Mouse (Mus musculus): ENCODE measurements around the gene Mfrp. TPM values are rescaled to one million over a fixed set of nuclear protein-coding genes. Genes with fewer than 3 reads are reported as not detected.

Gene Mfrp
- total and polyA plus RNA-seq, 2 experiments from 2014 or later: 0.05 to 2.8 TPM

DNA sequence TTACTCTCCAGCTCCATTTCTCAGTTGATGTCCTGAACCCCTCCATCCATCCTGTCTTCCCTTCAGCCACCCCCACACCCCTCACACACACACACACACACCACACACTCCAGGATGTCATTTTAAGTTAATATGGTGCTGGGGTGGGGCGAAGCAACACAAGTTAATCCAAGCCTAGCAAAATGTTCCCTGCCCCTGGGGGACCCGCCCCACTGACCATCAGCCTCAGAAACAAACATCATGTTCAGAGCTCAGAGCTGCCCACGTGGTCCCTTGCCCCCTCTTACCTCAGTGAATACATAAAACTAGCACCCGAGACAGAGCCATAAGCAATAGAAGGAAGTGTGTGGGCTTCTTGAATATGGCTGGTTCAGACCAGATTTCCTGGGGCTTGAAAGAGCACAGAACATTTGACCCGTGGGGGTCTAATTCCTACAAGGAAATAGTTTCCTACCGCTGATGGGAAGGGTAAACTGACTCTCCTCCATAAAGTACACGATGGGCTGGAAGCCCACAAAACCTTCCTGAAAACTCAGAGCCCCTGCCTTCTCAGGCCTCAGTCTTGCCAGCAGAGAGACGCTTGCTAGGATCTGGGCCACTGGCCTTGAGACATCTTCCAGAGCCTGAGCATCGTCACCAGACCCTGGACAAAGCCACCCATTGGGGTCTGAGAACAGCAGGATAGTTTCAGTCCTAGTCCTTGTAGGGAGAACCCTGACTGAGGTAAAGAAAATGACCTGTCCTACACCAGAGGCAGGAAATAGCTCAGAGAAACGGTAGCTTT is 21.3 kb upstream of the Mfrp start:
- Histone ChIP-seq H3K9ac (replicated peaks; ENCODE audit: low read length, poor library complexity, severe bottlenecking) (no peak overlapping the region), H3K9me3 (ENCODE audit: low read length) (no peaks in the 10 kb centered on the region), H3K27me3 (ENCODE audit: insufficient read depth, low read length) (peaks cover 7% of the 10 kb centered on the region), H3K4me2 (ENCODE audit: low read depth, low read length, poor library complexity, severe bottlenecking) (no peak overlapping the region), H3K4me1 (ENCODE audit: insufficient read depth, low read length) (peaks cover 17% of the 10 kb centered on the region; the same call in 1 of the 2 replicates), H3K4me3 (ENCODE audit: low read depth, low read length) (no peak overlapping the region), H3K27ac (ENCODE audit: low read depth, low read length) (no peak overlapping the region), H3K36me3 (ENCODE audit: insufficient read depth, low read length) (no peaks in the 10 kb centered on the region)
- no peak for TF ChIP-seq CTCF (IDR thresholded peaks at IDR 0.05)
- no peak for ATAC-seq (ENCODE audit: low FRiP score)
- DNase-seq (ENCODE audit: low spot score): no peak
- WGBS: 82% methylated on average over 10 of the region's 10 CpGs

DNA sequence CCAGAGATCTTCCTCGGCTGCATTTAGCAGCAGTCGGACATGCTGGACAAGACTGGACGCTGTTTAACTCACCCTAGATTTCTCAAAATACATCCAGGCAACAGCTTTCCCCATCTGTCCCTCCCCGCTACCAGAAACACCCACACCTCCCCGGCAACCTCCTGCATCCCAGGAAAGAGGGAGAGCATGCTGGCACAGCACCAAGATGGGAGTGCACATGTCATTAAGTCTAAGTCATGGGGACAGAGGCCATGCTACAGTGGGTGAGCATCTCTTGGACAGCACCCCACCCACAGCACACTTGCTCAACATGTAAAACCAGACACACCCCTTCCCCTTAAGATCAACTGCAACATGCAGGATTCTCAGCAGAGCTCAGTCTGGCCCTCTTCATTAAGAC is 20.6 kb upstream of the Mfrp start:
- Histone ChIP-seq H3K27ac (ENCODE audit: low read depth, low read length) (no peak overlapping the region), H3K4me3 (ENCODE audit: low read depth, low read length) (no peak overlapping the region), H3K27me3 (ENCODE audit: insufficient read depth, low read length) (peaks cover 14% of the 10 kb centered on the region), H3K36me3 (ENCODE audit: insufficient read depth, low read length) (no peaks in the 10 kb centered on the region), H3K9me3 (ENCODE audit: low read length) (no peaks in the 10 kb centered on the region), H3K4me2 (ENCODE audit: low read depth, low read length, poor library complexity, severe bottlenecking) (no peak overlapping the region), H3K9ac (replicated peaks; ENCODE audit: low read length, poor library complexity, severe bottlenecking) (no peak overlapping the region), H3K4me1 (ENCODE audit: insufficient read depth, low read length) (peaks cover 19% of the 10 kb centered on the region; the same call in 1 of the 2 replicates)
- DNase-seq (ENCODE audit: low spot score): no peak
- WGBS: 77% methylated on average over 5 of the region's 5 CpGs
- no peak for TF ChIP-seq CTCF (IDR thresholded peaks at IDR 0.05)
- ATAC-seq (ENCODE audit: low FRiP score): no peak

DNA sequence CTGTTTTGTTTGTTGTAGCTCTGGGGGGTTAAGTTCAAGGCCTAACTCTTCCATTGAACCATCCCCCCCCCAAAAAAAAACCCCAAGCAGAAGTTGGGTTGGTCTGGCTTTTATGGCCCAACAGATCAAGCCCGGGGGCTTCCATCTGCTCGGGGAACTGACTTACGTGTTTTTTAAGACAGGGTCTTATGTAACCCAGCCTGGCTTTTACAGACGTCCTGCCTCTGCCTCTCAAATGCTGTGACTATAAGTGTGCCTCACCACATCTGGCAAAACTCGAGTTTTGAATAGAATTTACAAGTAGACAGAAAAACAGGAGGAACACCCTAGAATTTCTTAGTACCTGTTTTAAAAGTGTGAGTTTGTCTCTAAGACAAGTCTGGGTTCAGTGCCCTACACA is 19.9 kb upstream of the Mfrp start:
- Histone ChIP-seq H3K9ac (replicated peaks; ENCODE audit: low read length, poor library complexity, severe bottlenecking) (no peak overlapping the region), H3K36me3 (ENCODE audit: insufficient read depth, low read length) (no peaks in the 10 kb centered on the region), H3K4me1 (ENCODE audit: insufficient read depth, low read length) (peaks cover 19% of the 10 kb centered on the region; the same call in 1 of the 2 replicates), H3K4me3 (ENCODE audit: low read depth, low read length) (no peak overlapping the region), H3K9me3 (ENCODE audit: low read length) (no peaks in the 10 kb centered on the region), H3K4me2 (ENCODE audit: low read depth, low read length, poor library complexity, severe bottlenecking) (no peak overlapping the region), H3K27me3 (ENCODE audit: insufficient read depth, low read length) (peaks cover 16% of the 10 kb centered on the region), H3K27ac (ENCODE audit: low read depth, low read length) (no peak overlapping the region)
- ATAC-seq (ENCODE audit: low FRiP score) (no peak), DNase-seq (ENCODE audit: low spot score) (no peak)
- WGBS: 78% methylated on average over 5 of the region's 5 CpGs
- no peak for TF ChIP-seq CTCF (IDR thresholded peaks at IDR 0.05)

DNA sequence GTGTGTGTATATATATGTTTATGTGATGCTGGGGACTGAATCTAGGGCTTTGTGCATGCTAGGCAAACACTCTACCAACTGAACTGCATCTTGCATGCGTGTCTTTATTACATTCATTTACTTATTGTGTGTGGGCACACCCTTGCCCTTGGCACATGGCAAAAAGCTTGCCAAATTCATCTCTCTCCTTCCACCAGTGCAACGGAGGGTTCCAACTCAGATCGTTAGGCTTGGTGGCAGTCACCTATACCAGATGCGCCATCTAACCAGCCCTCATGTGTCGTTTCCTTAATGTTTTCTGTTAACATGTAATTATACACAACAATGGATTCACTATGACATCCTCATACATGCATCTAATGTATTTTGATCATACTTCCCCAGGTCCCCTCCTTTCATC is 19.3 kb upstream of the Mfrp start:
- Histone ChIP-seq H3K27ac (ENCODE audit: low read depth, low read length) (no peak overlapping the region), H3K9ac (replicated peaks; ENCODE audit: low read length, poor library complexity, severe bottlenecking) (no peak overlapping the region), H3K4me2 (ENCODE audit: low read depth, low read length, poor library complexity, severe bottlenecking) (no peak overlapping the region), H3K36me3 (ENCODE audit: insufficient read depth, low read length) (no peaks in the 10 kb centered on the region), H3K4me1 (ENCODE audit: insufficient read depth, low read length) (peaks cover 19% of the 10 kb centered on the region; the same call in 1 of the 2 replicates), H3K27me3 (ENCODE audit: insufficient read depth, low read length) (peaks cover 16% of the 10 kb centered on the region), H3K9me3 (ENCODE audit: low read length) (no peaks in the 10 kb centered on the region), H3K4me3 (ENCODE audit: low read depth, low read length) (no peak overlapping the region)
- DNase-seq (ENCODE audit: low spot score) (no peak), ATAC-seq (ENCODE audit: low FRiP score) (no peak)
- no peak for TF ChIP-seq CTCF (IDR thresholded peaks at IDR 0.05)
- WGBS: 90% methylated on average over 5 of the region's 5 CpGs

DNA sequence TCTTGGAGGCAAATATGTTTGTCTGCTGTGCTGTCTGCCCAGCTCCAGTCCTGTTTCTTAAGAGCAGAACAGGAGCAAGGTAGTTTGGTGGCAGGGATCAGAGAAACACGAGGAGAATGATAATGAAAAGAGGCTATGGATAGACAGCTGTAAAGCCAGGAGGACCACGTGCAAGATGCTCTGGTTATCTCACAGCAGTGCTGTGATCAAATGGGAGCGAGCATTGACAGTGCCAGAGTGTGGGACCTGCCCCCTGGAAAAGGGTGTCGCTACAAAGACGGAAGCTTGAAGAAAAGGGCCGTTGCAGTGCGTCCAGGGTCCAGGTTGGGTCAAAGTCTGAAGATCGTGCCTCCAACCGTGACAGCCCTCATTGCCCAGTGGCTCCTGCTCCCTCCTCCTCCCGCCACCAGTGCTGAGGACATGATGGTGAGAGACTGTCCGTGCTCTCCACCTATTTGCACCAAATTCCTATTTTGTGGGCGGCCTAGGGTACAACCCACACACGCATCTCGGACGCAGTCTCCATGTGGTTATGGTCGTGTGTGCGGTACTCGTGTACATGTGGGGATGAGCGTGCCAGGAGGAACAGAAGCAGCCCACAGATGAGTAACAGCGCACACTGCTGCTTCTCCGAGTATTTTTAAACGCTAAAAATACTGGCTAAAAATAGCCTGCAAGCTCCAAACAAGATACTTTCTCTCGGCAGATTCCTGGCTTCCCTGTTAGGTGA is 18.0 kb upstream of the Mfrp start:
- DNase-seq (ENCODE audit: low spot score): no peak
- 9% methylated on average over 23 of the region's 23 CpGs for WGBS

DNA sequence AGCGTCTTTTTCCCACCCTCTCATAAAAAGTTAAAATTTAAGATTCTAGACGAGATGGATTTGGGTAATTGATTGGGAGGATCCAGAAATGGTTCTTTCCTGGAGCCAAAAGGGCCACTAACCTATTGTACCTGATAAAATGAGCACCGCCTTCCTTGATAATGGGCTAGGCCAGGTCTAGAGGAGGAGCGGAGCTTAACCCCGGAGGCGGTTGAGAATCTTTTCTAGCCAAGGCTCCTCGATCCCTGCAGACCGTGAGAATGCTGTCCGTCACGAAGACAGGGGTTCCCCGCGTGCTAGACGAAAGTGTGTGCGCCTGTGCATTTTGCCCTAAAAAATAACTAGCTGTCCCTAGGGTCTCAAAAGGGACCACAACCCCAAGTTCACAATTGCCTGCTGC is 17.3 kb upstream of the Mfrp start:
- whole genome bisulfite sequencing: 5% methylated on average over 14 of the region's 14 CpGs
- TF ChIP-seq CTCF (IDR thresholded peaks at IDR 0.05): no peak
- Histone ChIP-seq H3K9ac (replicated peaks; ENCODE audit: low read length, poor library complexity, severe bottlenecking) (peak overlapping the region; percentile 56), H3K27ac (ENCODE audit: low read depth, low read length) (no peak overlapping the region), H3K4me1 (ENCODE audit: insufficient read depth, low read length) (peaks cover 19% of the 10 kb centered on the region; the same call in 1 of the 2 replicates), H3K4me3 (ENCODE audit: low read depth, low read length) (peak overlapping the region; percentile 57), H3K27me3 (ENCODE audit: insufficient read depth, low read length) (peaks cover 16% of the 10 kb centered on the region), H3K36me3 (ENCODE audit: insufficient read depth, low read length) (no peaks in the 10 kb centered on the region), H3K4me2 (ENCODE audit: low read depth, low read length, poor library complexity, severe bottlenecking) (peak overlapping the region; percentile 100), H3K9me3 (ENCODE audit: low read length) (no peaks in the 10 kb centered on the region)
- DNase-seq (ENCODE audit: low spot score) (no peak), ATAC-seq (ENCODE audit: low FRiP score) (no peak)

More for the DNA sequence above, 18.0 kb upstream of the Mfrp start:
- Histone ChIP-seq H3K9ac (replicated peaks; ENCODE audit: low read length, poor library complexity, severe bottlenecking) (peak overlapping the region; percentile 56; the same call in 1 of the 2 replicates), H3K27ac (ENCODE audit: low read depth, low read length) (no peak overlapping the region), H3K4me3 (ENCODE audit: low read depth, low read length) (peak overlapping the region; percentile 57), H3K4me1 (ENCODE audit: insufficient read depth, low read length) (peaks cover 19% of the 10 kb centered on the region; the same call in 1 of the 2 replicates), H3K27me3 (ENCODE audit: insufficient read depth, low read length) (peaks cover 16% of the 10 kb centered on the region), H3K4me2 (ENCODE audit: low read depth, low read length, poor library complexity, severe bottlenecking) (peak overlapping the region; percentile 100), H3K9me3 (ENCODE audit: low read length) (no peaks in the 10 kb centered on the region), H3K36me3 (ENCODE audit: insufficient read depth, low read length) (no peaks in the 10 kb centered on the region)
- no peak for TF ChIP-seq CTCF (IDR thresholded peaks at IDR 0.05)
- no peak for ATAC-seq (ENCODE audit: low FRiP score)

All from midbrain, postnatal 0 days (tissue).